Mouse (Mus musculus) myocyte (in vitro differentiated cells): ENCODE results near the gene 2410015M20Rik. TPM values are rescaled to one million over a fixed set of nuclear protein-coding genes. Genes with fewer than 3 reads are reported as not detected.
"Not testable (repeated sequence)": the region's sequence is repeated elsewhere in the genome, so short reads cannot be mapped to it uniquely, and the experiment has no call there.

Experiments used
- H3K27me3 ChIP-seq: one replicate; pipeline ENCODE4 v1.6.1; 2011; ENCODE audit not compliant: control insufficient read depth, insufficient read depth, insufficient read length
- H3K36me3 ChIP-seq: one replicate; pipeline ENCODE4 v1.6.1; 2011; ENCODE audit not compliant: control insufficient read depth, insufficient read depth
- H3K4me2 ChIP-seq: one replicate; pipeline ENCODE4 v1.6.1; 2011; ENCODE audit warnings: low read depth, control low read depth
- H3K4me3 ChIP-seq: one replicate; pipeline ENCODE4 v1.5.1; 2011; ENCODE audit warnings: mild to moderate bottlenecking, control low read depth, moderate library complexity
- H3K79me2 ChIP-seq: one replicate; pipeline ENCODE4 v1.6.1; 2011; ENCODE audit not compliant: control insufficient read depth, insufficient read depth
- H3ac ChIP-seq: one replicate; pipeline ENCODE4 v1.6.1; 2011; ENCODE audit not compliant: control insufficient read depth, insufficient read length
- CEBPB ChIP-seq: IDR thresholded peaks from 2 replicates; pipeline ENCODE4 v1.6.1; 2011; ENCODE audit warnings: mild to moderate bottlenecking, moderate library complexity; ENCODE audit not compliant: poor library complexity, insufficient read depth, severe bottlenecking
- E2F4 ChIP-seq: IDR thresholded peaks from one replicate; pipeline ENCODE4 v1.6.1; 2011; ENCODE audit warnings: mild to moderate bottlenecking, control low read depth, moderate library complexity; ENCODE audit not compliant: insufficient read depth
- MAX ChIP-seq: IDR thresholded peaks from one replicate; pipeline ENCODE4 v1.6.1; 2011; ENCODE audit warnings: low read depth, mild to moderate bottlenecking, control low read depth
- MYOD1 ChIP-seq, 3 experiments: IDR thresholded peaks; one replicate each; pipeline ENCODE4 v1.6.1; 2011; ENCODE audit warnings: control low read depth in 2 of 3, low read depth in 2 of 3, mild to moderate bottlenecking in 2 of 3, moderate library complexity in 1 of 3; ENCODE audit not compliant: insufficient read length in 2 of 3, control insufficient read depth in 1 of 3
- MYOG ChIP-seq, 3 experiments: IDR thresholded peaks; one replicate each; pipeline ENCODE4 v1.6.1; 2011; ENCODE audit warnings: control low read depth in 2 of 3, low read depth in 2 of 3, mild to moderate bottlenecking in 2 of 3; ENCODE audit not compliant: insufficient read length in 2 of 3, control insufficient read depth in 1 of 3, insufficient read depth in 1 of 3
- POLR2A ChIP-seq: IDR thresholded peaks from one replicate; pipeline ENCODE4 v1.6.1; 2011; ENCODE audit warnings: low read depth, mild to moderate bottlenecking, control low read depth, moderate library complexity; ENCODE audit not compliant: insufficient read length
- POLR2AphosphoS2 ChIP-seq: IDR thresholded peaks from one replicate; pipeline ENCODE4 v1.6.1; 2011; ENCODE audit warnings: low read depth, control low read depth; ENCODE audit not compliant: insufficient read length
- REST ChIP-seq: IDR thresholded peaks from one replicate; pipeline ENCODE4 v1.6.1; 2011; ENCODE audit warnings: mild to moderate bottlenecking, control low read depth, moderate library complexity; ENCODE audit not compliant: insufficient read depth, insufficient read length
- SRF ChIP-seq: IDR thresholded peaks from one replicate; pipeline ENCODE4 v1.6.1; 2011; ENCODE audit warnings: low read depth; ENCODE audit not compliant: control insufficient read depth, insufficient read length
- TCF12 ChIP-seq: IDR thresholded peaks from one replicate; pipeline ENCODE4 v1.6.1; 2011; ENCODE audit warnings: mild to moderate bottlenecking, control low read depth; ENCODE audit not compliant: poor library complexity, insufficient read depth, severe bottlenecking
- TCF3 ChIP-seq: IDR thresholded peaks from one replicate; pipeline ENCODE4 v1.6.1; 2011; ENCODE audit warnings: low read depth, control low read depth; ENCODE audit not compliant: insufficient read length
- USF1 ChIP-seq: IDR thresholded peaks from one replicate; pipeline ENCODE4 v1.6.1; 2011; ENCODE audit warnings: low read depth, mild to moderate bottlenecking, control low read depth, moderate library complexity
- polyA plus RNA-seq: library from polyadenylated mRNA; unstranded; fragments of >200 nt; fragmentation: generic; extraction: Trizol; gene quantifications from one replicate; pipeline ENCODE4 v1.2.1, GENCODE M21; 2012; ENCODE audit warnings: missing spikeins

The 2410015M20Rik gene
- polyA plus RNA-seq, 1 experiment = 587 TPM

- H3K4me2 ChIP-seq = no peak overlapping the region
- H3K79me2 ChIP-seq = peaks cover 43% of the 10 kb centered on the region
- no peak for TF ChIP-seq REST
- TF ChIP-seq POLR2AphosphoS2 = peak; percentile 80
- TF ChIP-seq MAX = no peak
- TF ChIP-seq TCF3 = no peak
- no peak for TF ChIP-seq MYOG (IDR thresholded peaks at IDR 0.05; ENCODE audit: control insufficient read depth in 1 of 3, insufficient read depth in 1 of 3, insufficient read length in 2 of 3, low read depth in 2 of 3)
- no peak for TF ChIP-seq SRF
- peak; percentile 49 for TF ChIP-seq POLR2A
- no peak for TF ChIP-seq E2F4
- no peak for TF ChIP-seq USF1
- no peak for TF ChIP-seq MYOD1 (IDR thresholded peaks at IDR 0.05; ENCODE audit: control insufficient read depth in 1 of 3, insufficient read length in 2 of 3, low read depth in 2 of 3)
- no peak for TF ChIP-seq CEBPB
- TF ChIP-seq TCF12 = no peak
These were observed 7.2 kb upstream of the 2410015M20Rik start for GRCm38 (mm10) chr17:56616725-56617124.

DNA sequence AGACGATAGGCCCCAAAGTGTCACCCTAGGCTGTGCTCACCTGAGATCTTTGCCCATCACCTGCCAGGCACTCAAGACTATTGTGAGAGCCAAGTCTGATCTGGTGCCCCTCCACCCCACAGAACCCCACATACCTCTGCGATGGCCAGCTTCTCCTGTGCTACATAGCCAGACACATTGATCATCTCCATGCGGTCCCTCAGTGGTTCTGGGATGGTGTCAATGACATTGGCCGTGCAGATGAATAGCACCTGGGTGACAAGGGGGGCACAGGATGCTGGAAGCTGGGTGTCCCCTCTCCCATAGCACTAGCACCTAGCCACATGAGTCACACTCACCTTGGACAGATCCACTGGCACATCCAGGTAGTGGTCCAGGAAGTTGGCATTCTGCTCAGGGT, 6.2 kb upstream of the 2410015M20Rik start:
- Histone ChIP-seq H3K4me2 (no peak overlapping the region), H3ac (no peak overlapping the region), H3K79me2 (peaks cover 43% of the 10 kb centered on the region), H3K36me3 (peaks cover 41% of the 10 kb centered on the region), H3K27me3 (no peaks in the 10 kb centered on the region), H3K4me3 (no peak overlapping the region)
- TF ChIP-seq POLR2AphosphoS2 (peak; percentile 78), E2F4 (no peak), MAX (no peak), SRF (no peak)

More at GRCm38 (mm10) chr17:56616725-56617124, 7.2 kb upstream of the 2410015M20Rik start:
- no peak overlapping the region for H3ac ChIP-seq
- no peaks in the 10 kb centered on the region for H3K27me3 ChIP-seq
- no peak overlapping the region for H3K4me3 ChIP-seq
- H3K36me3 ChIP-seq = peaks cover 48% of the 10 kb centered on the region

DNA sequence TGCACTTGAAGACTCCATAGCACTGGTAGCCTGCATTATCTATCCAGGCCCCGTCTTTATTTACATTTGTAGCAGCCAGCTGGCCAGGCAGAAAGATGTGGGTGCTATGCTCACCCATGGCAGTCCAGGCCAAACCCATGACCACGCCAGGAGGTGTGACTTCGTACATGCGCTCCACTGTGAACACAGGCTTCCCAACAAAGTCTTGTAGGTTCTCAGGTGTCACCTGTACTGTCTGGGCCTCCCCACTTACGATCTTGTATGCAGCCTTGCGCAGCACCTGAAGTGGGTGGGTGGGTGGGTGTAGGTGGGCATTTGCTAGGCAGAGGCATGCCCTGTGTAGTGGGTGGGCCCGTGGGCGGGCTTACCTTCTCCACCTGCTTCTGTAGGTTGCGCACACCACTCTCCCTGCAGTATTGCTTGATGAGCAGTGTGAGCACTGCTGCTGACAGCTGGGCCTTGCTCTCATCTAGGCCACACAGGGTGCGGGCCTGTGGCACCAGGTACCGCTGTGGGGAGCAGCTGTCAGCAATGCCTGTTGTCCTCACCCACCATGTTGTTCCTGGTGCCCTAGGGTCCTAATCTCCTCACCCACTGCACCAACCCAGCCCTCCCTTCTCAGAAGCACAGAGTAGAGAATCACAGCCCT, 5.7 kb upstream of the 2410015M20Rik start:
- Histone ChIP-seq H3K27me3 (no peaks in the 10 kb centered on the region), H3K79me2 (peaks cover 43% of the 10 kb centered on the region), H3K4me2 (peak overlapping the region; percentile 95), H3K36me3 (peaks cover 35% of the 10 kb centered on the region), H3K4me3 (peak overlapping the region; percentile 73), H3ac (no peak overlapping the region)
- TF ChIP-seq USF1 (no peak), POLR2AphosphoS2 (peak; percentile 85), TCF3 (no peak), MYOG (IDR thresholded peaks at IDR 0.05; ENCODE audit: control insufficient read depth in 1 of 3, insufficient read depth in 1 of 3, insufficient read length in 2 of 3, low read depth in 2 of 3) (peak in 1 of 3 experiments; percentile 52), MYOD1 (IDR thresholded peaks at IDR 0.05; ENCODE audit: control insufficient read depth in 1 of 3, insufficient read length in 2 of 3, low read depth in 2 of 3) (peak in 1 of 3 experiments; percentile 40), POLR2A (peak; percentile 41), CEBPB (no peak), REST (no peak), TCF12 (no peak), SRF (no peak)

GRCm38 (mm10) chr17:56614391-56615135, 5.0 kb upstream of the 2410015M20Rik start:
- peak overlapping the region; percentile 95 for H3K4me2 ChIP-seq
- peak overlapping the region; percentile 59 for H3ac ChIP-seq
- H3K79me2 ChIP-seq = peaks cover 43% of the 10 kb centered on the region
- peaks cover 31% of the 10 kb centered on the region for H3K36me3 ChIP-seq
- TF ChIP-seq TCF12 (no peak), POLR2AphosphoS2 (peak; percentile 68), POLR2A (peak; percentile 54)
- H3K4me3 ChIP-seq = peak overlapping the region; percentile 73
- H3K27me3 ChIP-seq = no peaks in the 10 kb centered on the region

- Histone ChIP-seq H3ac (peak overlapping the region; percentile 59), H3K36me3 (peaks cover 24% of the 10 kb centered on the region), H3K4me2 (peak overlapping the region; percentile 95), H3K79me2 (peaks cover 48% of the 10 kb centered on the region), H3K4me3 (peak overlapping the region; percentile 73)
- H3K27me3 ChIP-seq = not testable (repeated sequence)
- peak; percentile 86 for TF ChIP-seq POLR2AphosphoS2
- TF ChIP-seq MYOG (IDR thresholded peaks at IDR 0.05; ENCODE audit: control insufficient read depth in 1 of 3, insufficient read depth in 1 of 3, insufficient read length in 2 of 3, low read depth in 2 of 3) = peak in 1 of 3 experiments; percentile 8
- peak; percentile 69 for TF ChIP-seq POLR2A
These were observed 4.3 kb upstream of the 2410015M20Rik start for GRCm38 (mm10) chr17:56613893-56614292.
